Mouse (Mus musculus) ovary, postnatal 14 days (tissue): ENCODE results near the gene Rsrc1.
"Not testable (repeated sequence)": the region's sequence is repeated elsewhere in the genome, so short reads cannot be mapped to it uniquely, and the experiment has no call there.

Experiments used
- DNase-seq: peaks from one replicate; pipeline ENCODE4 v3.0.0; 2022; ENCODE audit warnings: low spot score

The Rsrc1 gene

GRCm38 (mm10) chr3:66985539-66986286 is 4.5 kb downstream of the Rsrc1 start:
- DNase-seq, result peak; percentile 63

- no peak for DNase-seq
These were observed 5.0 kb downstream of the Rsrc1 start for GRCm38 (mm10) chr3:66986287-66986560.

GRCm38 (mm10) chr3:66996820-66997219 is 15.6 kb downstream of the Rsrc1 start:
- DNase-seq, result no peak

- DNase-seq, result no peak
These were observed 55.3 kb downstream of the Rsrc1 start for GRCm38 (mm10) chr3:67036387-67037062.

- DNase-seq, result no peak
These were observed 78.6 kb downstream of the Rsrc1 start for GRCm38 (mm10) chr3:67059755-67060154.

- no peak for DNase-seq
These were observed 89.6 kb downstream of the Rsrc1 start for GRCm38 (mm10) chr3:67070575-67071488.

GRCm38 (mm10) chr3:67073653-67074052 is 92.5 kb downstream of the Rsrc1 start:
- DNase-seq, result not testable (repeated sequence)

GRCm38 (mm10) chr3:67075484-67075883 is 94.3 kb downstream of the Rsrc1 start:
- DNase-seq, result no peak

- no peak for DNase-seq
These were observed 103.6 kb downstream of the Rsrc1 start for GRCm38 (mm10) chr3:67084742-67085141.

GRCm38 (mm10) chr3:67108428-67108827 is 127.2 kb downstream of the Rsrc1 start:
- no peak for DNase-seq

- no peak for DNase-seq
These were observed 135.1 kb downstream of the Rsrc1 start for GRCm38 (mm10) chr3:67116317-67116716.

- DNase-seq, result no peak
These were observed 151.3 kb downstream of the Rsrc1 start for GRCm38 (mm10) chr3:67132521-67132920.

- no peak for DNase-seq
These were observed 154.7 kb downstream of the Rsrc1 start for GRCm38 (mm10) chr3:67135749-67136375.

GRCm38 (mm10) chr3:67144952-67145351 is 163.8 kb downstream of the Rsrc1 start:
- DNase-seq, result no peak

GRCm38 (mm10) chr3:67146280-67146679 is 165.1 kb downstream of the Rsrc1 start:
- no peak for DNase-seq

- no peak for DNase-seq
These were observed 166.1 kb downstream of the Rsrc1 start for GRCm38 (mm10) chr3:67147246-67147645.

GRCm38 (mm10) chr3:67197179-67197578 is 216.0 kb downstream of the Rsrc1 start:
- no peak for DNase-seq

GRCm38 (mm10) chr3:67213047-67213457 is 231.9 kb downstream of the Rsrc1 start:
- no peak for DNase-seq

- no peak for DNase-seq
These were observed 251.5 kb downstream of the Rsrc1 start for GRCm38 (mm10) chr3:67232617-67233241.

- not testable (repeated sequence) for DNase-seq
These were observed 261.3 kb downstream of the Rsrc1 start for GRCm38 (mm10) chr3:67242451-67242850.

GRCm38 (mm10) chr3:67267448-67267847 is 286.3 kb downstream of the Rsrc1 start:
- no peak for DNase-seq

- no peak for DNase-seq
These were observed 298.6 kb downstream of the Rsrc1 start for GRCm38 (mm10) chr3:67279781-67280180.
